Mouse (Mus musculus): ENCODE measurements around the gene Mmp11.

- no peak for TF ChIP-seq CTCF (IDR thresholded peaks at IDR 0.05; ENCODE audit: low read depth, low read length)
- TF ChIP-seq POLR2A (IDR thresholded peaks at IDR 0.05; ENCODE audit: borderline replicate concordance, low read depth, low read length) = no peak
Measured at GRCm38 (mm10) chr10:75880771-75881577, 55.3 kb downstream of the Mmp11 start.

Data from bone marrow macrophage, adult 2 months (primary cell).